Mouse (Mus musculus): ENCODE measurements around the gene Capn12. TPM values are rescaled to one million over a fixed set of nuclear protein-coding genes. Genes with fewer than 3 reads are reported as not detected.

Capn12 gene
- polyA plus RNA-seq, 1 experiment from 2014 or later, result 0.33 TPM

GRCm38 (mm10) chr7:28919815-28920214, 38.6 kb downstream of the Capn12 start:
- no peak overlapping the region for H3K9ac ChIP-seq (replicated peaks; ENCODE audit: low read length)
- 57% methylated on average over 6 of the region's 6 CpGs for WGBS
- DNase-seq (peak; percentile 78), ATAC-seq (ENCODE audit: low FRiP score, low TSS enrichment) (peak; percentile 48; the same call in 1 of the 2 replicates)
- H3K4me2 ChIP-seq (ENCODE audit: low read length), result no peak overlapping the region
- peaks cover 22% of the 10 kb centered on the region for H3K4me1 ChIP-seq (ENCODE audit: control insufficient read depth, insufficient read depth, low read length)
- no peaks in the 10 kb centered on the region for H3K9me3 ChIP-seq (ENCODE audit: control insufficient read depth, low read length)
- peak overlapping the region; percentile 57 for H3K27ac ChIP-seq (replicated peaks; ENCODE audit: low read depth, low read length)
- no peaks in the 10 kb centered on the region for H3K27me3 ChIP-seq (ENCODE audit: control insufficient read depth, insufficient read depth, low read length)
- no peak overlapping the region for H3K4me3 ChIP-seq (replicated peaks; ENCODE audit: low read depth, low read length)
- peaks cover 44% of the 10 kb centered on the region for H3K36me3 ChIP-seq (ENCODE audit: control insufficient read depth, insufficient read depth, low read length)

DNA sequence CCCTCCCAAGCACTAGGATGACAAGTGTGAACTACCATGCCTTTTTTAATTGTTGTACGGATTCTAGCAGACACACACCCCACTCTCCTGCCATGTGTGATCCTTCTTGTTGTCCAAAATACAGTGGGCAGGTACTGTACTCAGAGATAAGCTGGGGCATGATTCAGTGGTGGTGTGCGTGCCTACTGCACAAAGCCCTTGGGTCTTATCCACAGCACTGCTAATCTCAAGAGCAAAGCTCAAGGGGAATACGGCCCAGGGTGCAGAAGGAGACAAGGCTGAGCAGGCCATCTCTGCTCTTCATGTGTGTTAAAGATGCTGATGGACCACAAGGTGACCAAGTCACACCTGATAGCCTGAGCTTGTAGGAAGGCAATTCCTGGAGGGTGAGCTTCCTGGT, 40.0 kb downstream of the Capn12 start:
- no peak overlapping the region for H3K4me2 ChIP-seq (ENCODE audit: low read length)
- ATAC-seq (ENCODE audit: low FRiP score, low TSS enrichment), result no peak
- no peak overlapping the region; the same call in 1 of the 2 replicates for H3K27ac ChIP-seq (replicated peaks; ENCODE audit: low read depth, low read length)
- peaks cover 31% of the 10 kb centered on the region for H3K36me3 ChIP-seq (ENCODE audit: control insufficient read depth, insufficient read depth, low read length)
- H3K9me3 ChIP-seq (ENCODE audit: control insufficient read depth, low read length), result no peaks in the 10 kb centered on the region
- H3K9ac ChIP-seq (replicated peaks; ENCODE audit: low read length), result no peak overlapping the region
- 93% methylated on average over 3 of the region's 3 CpGs for WGBS
- no peaks in the 10 kb centered on the region for H3K27me3 ChIP-seq (ENCODE audit: control insufficient read depth, insufficient read depth, low read length)
- peaks cover 26% of the 10 kb centered on the region for H3K4me1 ChIP-seq (ENCODE audit: control insufficient read depth, insufficient read depth, low read length)
- no peak for DNase-seq
- H3K4me3 ChIP-seq (replicated peaks; ENCODE audit: low read depth, low read length), result no peak overlapping the region

- H3K9me3 ChIP-seq (ENCODE audit: control insufficient read depth, low read length), result no peaks in the 10 kb centered on the region
- WGBS, result 94% methylated on average over 8 of the region's 8 CpGs
- H3K36me3 ChIP-seq (ENCODE audit: control insufficient read depth, insufficient read depth, low read length), result peaks cover 24% of the 10 kb centered on the region
- H3K4me3 ChIP-seq (replicated peaks; ENCODE audit: low read depth, low read length), result no peak overlapping the region
- H3K27me3 ChIP-seq (ENCODE audit: control insufficient read depth, insufficient read depth, low read length), result no peaks in the 10 kb centered on the region
- peaks cover 26% of the 10 kb centered on the region for H3K4me1 ChIP-seq (ENCODE audit: control insufficient read depth, insufficient read depth, low read length)
- ATAC-seq (ENCODE audit: low FRiP score, low TSS enrichment) (no peak), DNase-seq (no peak)
- H3K27ac ChIP-seq (replicated peaks; ENCODE audit: low read depth, low read length), result no peak overlapping the region
- H3K9ac ChIP-seq (replicated peaks; ENCODE audit: low read length), result no peak overlapping the region
- H3K4me2 ChIP-seq (ENCODE audit: low read length), result no peak overlapping the region
Measured at GRCm38 (mm10) chr7:28921722-28922465, 40.7 kb downstream of the Capn12 start.

- H3K4me1 ChIP-seq (ENCODE audit: control insufficient read depth, insufficient read depth, low read length), result peaks cover 26% of the 10 kb centered on the region
- H3K36me3 ChIP-seq (ENCODE audit: control insufficient read depth, insufficient read depth, low read length), result peaks cover 17% of the 10 kb centered on the region
- no peak overlapping the region for H3K4me3 ChIP-seq (replicated peaks; ENCODE audit: low read depth, low read length)
- H3K27me3 ChIP-seq (ENCODE audit: control insufficient read depth, insufficient read depth, low read length), result no peaks in the 10 kb centered on the region
- ATAC-seq (ENCODE audit: low FRiP score, low TSS enrichment), result no peak
- 56% methylated on average over 4 of the region's 4 CpGs for WGBS
- no peak overlapping the region for H3K9ac ChIP-seq (replicated peaks; ENCODE audit: low read length)
- H3K9me3 ChIP-seq (ENCODE audit: control insufficient read depth, low read length), result no peaks in the 10 kb centered on the region
- DNase-seq, result no peak
- H3K4me2 ChIP-seq (ENCODE audit: low read length), result no peak overlapping the region
- H3K27ac ChIP-seq (replicated peaks; ENCODE audit: low read depth, low read length), result no peak overlapping the region
Measured at GRCm38 (mm10) chr7:28922606-28923005, 41.4 kb downstream of the Capn12 start.

- H3K4me1 ChIP-seq (ENCODE audit: control insufficient read depth, insufficient read depth, low read length), result peaks cover 26% of the 10 kb centered on the region
- DNase-seq (peak; percentile 42), ATAC-seq (ENCODE audit: low FRiP score, low TSS enrichment) (no peak)
- H3K9ac ChIP-seq (replicated peaks; ENCODE audit: low read length), result no peak overlapping the region; the same call in 1 of the 2 replicates
- H3K4me3 ChIP-seq (replicated peaks; ENCODE audit: low read depth, low read length), result no peak overlapping the region
- no peaks in the 10 kb centered on the region for H3K9me3 ChIP-seq (ENCODE audit: control insufficient read depth, low read length)
- H3K27me3 ChIP-seq (ENCODE audit: control insufficient read depth, insufficient read depth, low read length), result no peaks in the 10 kb centered on the region
- WGBS, result 24% methylated on average over 4 of the region's 4 CpGs
- peaks cover 4% of the 10 kb centered on the region; the same call in 1 of the 2 replicates for H3K36me3 ChIP-seq (ENCODE audit: control insufficient read depth, insufficient read depth, low read length)
- H3K27ac ChIP-seq (replicated peaks; ENCODE audit: low read depth, low read length), result peak overlapping the region; percentile 61
- H3K4me2 ChIP-seq (ENCODE audit: low read length), result no peak overlapping the region
Measured at GRCm38 (mm10) chr7:28923865-28924291, 42.7 kb downstream of the Capn12 start.

GRCm38 (mm10) chr7:28924802-28925201, 43.6 kb downstream of the Capn12 start:
- WGBS, result 88% methylated on average over 3 of the region's 3 CpGs
- ATAC-seq (ENCODE audit: low FRiP score, low TSS enrichment), result no peak
- no peaks in the 10 kb centered on the region for H3K9me3 ChIP-seq (ENCODE audit: control insufficient read depth, low read length)

GRCm38 (mm10) chr7:28925317-28925716, 44.1 kb downstream of the Capn12 start:
- H3K4me2 ChIP-seq (ENCODE audit: low read length), result no peak overlapping the region
- H3K27ac ChIP-seq (replicated peaks; ENCODE audit: low read depth, low read length), result no peak overlapping the region; the same call in 1 of the 2 replicates
- H3K27me3 ChIP-seq (ENCODE audit: control insufficient read depth, insufficient read depth, low read length), result no peaks in the 10 kb centered on the region
- no peak for DNase-seq
- no peak overlapping the region for H3K4me3 ChIP-seq (replicated peaks; ENCODE audit: low read depth, low read length)
- peaks cover 20% of the 10 kb centered on the region for H3K4me1 ChIP-seq (ENCODE audit: control insufficient read depth, insufficient read depth, low read length)
- 0 out of 2 replicates have a peak, but pooled peaks cover 3% of the 10 kb centered on the region for H3K36me3 ChIP-seq (ENCODE audit: control insufficient read depth, insufficient read depth, low read length)
- no peak for ATAC-seq (ENCODE audit: low FRiP score, low TSS enrichment)
- 49% methylated on average over 9 of the region's 9 CpGs for WGBS
- no peaks in the 10 kb centered on the region for H3K9me3 ChIP-seq (ENCODE audit: control insufficient read depth, low read length)
- H3K9ac ChIP-seq (replicated peaks; ENCODE audit: low read length), result 0 out of 2 replicates have a peak overlapping the region, but pooled peaks have one; percentile 12

More at GRCm38 (mm10) chr7:28924802-28925201, 43.6 kb downstream of the Capn12 start:
- H3K4me1 ChIP-seq (ENCODE audit: control insufficient read depth, insufficient read depth, low read length), result peaks cover 23% of the 10 kb centered on the region
- no peak overlapping the region for H3K4me3 ChIP-seq (replicated peaks; ENCODE audit: low read depth, low read length)
- DNase-seq, result no peak
- peak overlapping the region; percentile 61 for H3K27ac ChIP-seq (replicated peaks; ENCODE audit: low read depth, low read length)
- H3K36me3 ChIP-seq (ENCODE audit: control insufficient read depth, insufficient read depth, low read length), result 0 out of 2 replicates have a peak, but pooled peaks cover 3% of the 10 kb centered on the region
- no peak overlapping the region for H3K4me2 ChIP-seq (ENCODE audit: low read length)
- H3K27me3 ChIP-seq (ENCODE audit: control insufficient read depth, insufficient read depth, low read length), result no peaks in the 10 kb centered on the region
- H3K9ac ChIP-seq (replicated peaks; ENCODE audit: low read length), result no peak overlapping the region

DNA sequence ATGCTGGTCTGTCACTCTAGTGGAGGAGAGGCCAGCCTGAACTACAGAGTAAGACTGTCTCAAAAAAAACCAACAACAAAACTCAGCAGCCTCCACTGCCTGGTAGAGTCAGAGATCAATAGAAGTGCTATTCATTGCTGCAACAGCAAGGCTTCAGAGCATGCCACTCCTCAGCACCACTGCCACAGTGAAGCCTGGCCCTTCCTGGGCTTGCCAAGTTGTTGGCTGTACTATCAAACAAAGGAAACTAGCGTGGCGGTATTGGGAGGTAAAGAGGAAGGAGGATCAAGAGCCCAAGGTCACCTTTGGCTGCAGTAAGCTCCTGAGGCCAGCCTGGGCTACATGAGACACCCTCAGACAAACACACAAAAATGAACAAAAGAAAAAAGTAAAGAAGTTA, 45.0 kb downstream of the Capn12 start:
- H3K9ac ChIP-seq (replicated peaks; ENCODE audit: low read length), result no peak overlapping the region
- no peak for ATAC-seq (ENCODE audit: low FRiP score, low TSS enrichment)
- H3K27me3 ChIP-seq (ENCODE audit: control insufficient read depth, insufficient read depth, low read length), result no peaks in the 10 kb centered on the region
- H3K9me3 ChIP-seq (ENCODE audit: control insufficient read depth, low read length), result no peaks in the 10 kb centered on the region
- no peak overlapping the region for H3K4me3 ChIP-seq (replicated peaks; ENCODE audit: low read depth, low read length)
- 0 out of 2 replicates have a peak, but pooled peaks cover 1% of the 10 kb centered on the region for H3K36me3 ChIP-seq (ENCODE audit: control insufficient read depth, insufficient read depth, low read length)
- no peak overlapping the region for H3K4me2 ChIP-seq (ENCODE audit: low read length)
- WGBS, result 77% methylated on average over 2 of the region's 2 CpGs
- no peak for DNase-seq
- no peak overlapping the region for H3K27ac ChIP-seq (replicated peaks; ENCODE audit: low read depth, low read length)
- H3K4me1 ChIP-seq (ENCODE audit: control insufficient read depth, insufficient read depth, low read length), result peaks cover 20% of the 10 kb centered on the region

DNA sequence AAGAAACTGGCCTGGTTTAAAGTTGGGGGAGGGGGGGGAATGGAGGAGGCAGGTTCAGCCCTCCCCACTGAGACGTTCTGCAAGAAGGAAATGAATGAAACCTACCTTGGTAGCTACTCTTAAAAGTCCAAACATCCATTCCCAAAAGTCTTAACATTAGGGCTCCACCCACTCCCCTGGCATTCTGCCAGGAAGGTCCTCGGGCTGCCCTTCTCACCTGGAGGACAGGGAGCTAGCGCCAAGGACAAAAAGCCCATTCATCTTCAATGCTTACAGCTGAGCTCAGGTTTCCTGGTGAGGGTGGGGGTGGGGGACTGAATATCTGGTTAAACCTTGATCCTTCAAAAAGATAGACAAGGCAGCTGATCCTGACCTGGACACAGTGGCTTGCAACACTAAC, 48.2 kb downstream of the Capn12 start:
- Histone ChIP-seq H3K27ac (replicated peaks; ENCODE audit: low read depth, low read length) (no peak overlapping the region), H3K9me3 (ENCODE audit: control insufficient read depth, low read length) (no peaks in the 10 kb centered on the region), H3K9ac (replicated peaks; ENCODE audit: low read length) (no peak overlapping the region), H3K36me3 (ENCODE audit: control insufficient read depth, insufficient read depth, low read length) (no peaks in the 10 kb centered on the region), H3K27me3 (ENCODE audit: control insufficient read depth, insufficient read depth, low read length) (no peaks in the 10 kb centered on the region), H3K4me3 (replicated peaks; ENCODE audit: low read depth, low read length) (no peak overlapping the region), H3K4me1 (ENCODE audit: control insufficient read depth, insufficient read depth, low read length) (peaks cover 8% of the 10 kb centered on the region), H3K4me2 (ENCODE audit: low read length) (no peak overlapping the region)
- 68% methylated on average over 3 of the region's 3 CpGs for WGBS
- no peak for ATAC-seq (ENCODE audit: low FRiP score, low TSS enrichment)
- DNase-seq, result no peak
